Mouse (Mus musculus): ENCODE results near the gene 1110032F04Rik.
"Not testable (repeated sequence)": the region's sequence is repeated elsewhere in the genome, so short reads cannot be mapped to it uniquely, and the experiment has no call there.

The 1110032F04Rik gene

DNA sequence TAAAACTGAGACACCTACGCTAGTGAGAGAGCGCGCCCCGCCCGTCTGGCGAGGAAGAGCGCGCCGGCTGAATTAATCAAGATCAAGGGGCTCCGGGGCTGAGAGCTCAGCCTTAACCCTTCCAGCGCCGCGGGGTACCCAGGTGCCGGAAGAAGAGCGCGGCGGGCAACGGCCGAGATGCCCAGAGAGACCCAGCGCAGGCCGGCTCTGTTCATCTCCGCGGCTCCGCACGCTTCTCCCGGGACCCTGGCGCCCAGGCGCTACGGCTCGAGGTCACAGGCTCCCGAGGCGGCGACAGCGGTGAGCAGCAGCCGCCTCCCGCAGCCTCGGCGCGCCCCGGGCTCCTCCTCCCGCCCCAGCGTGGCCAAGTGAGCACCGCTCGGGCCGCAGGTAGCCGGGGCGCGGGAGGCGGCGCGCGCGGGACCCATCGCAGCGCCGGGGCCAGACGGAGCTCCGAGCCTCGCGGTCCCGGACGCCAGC is at the start of gene 1110032F04Rik:
TSS of gene 1110032F04Rik (plus strand) at position 376 of the 480 bp plus-strand sequence.
- DNase-seq (ENCODE audit: low spot score in 2 of 2), result peak in 1 of 2 experiments; percentile 2

DNA sequence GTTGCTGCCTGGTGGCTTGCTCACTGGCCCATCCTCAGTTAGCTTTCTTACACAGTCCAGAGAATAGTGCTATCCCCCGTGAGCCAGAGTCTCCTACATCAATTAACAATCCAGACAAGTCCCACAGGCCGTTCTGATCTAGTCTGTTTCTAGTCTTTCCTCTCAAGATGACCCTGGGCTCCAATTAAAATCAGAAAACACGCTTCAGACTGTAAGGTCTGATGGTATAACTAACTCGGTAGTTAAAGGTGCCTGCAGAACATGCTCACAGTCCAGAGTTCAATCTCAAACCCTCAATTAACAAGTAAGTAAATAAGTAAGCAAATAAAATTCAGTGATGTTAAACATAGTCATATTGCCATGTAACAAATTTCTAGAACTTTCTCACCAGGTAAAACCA is 48.0 kb upstream of the 1110032F04Rik start:
- no peak for DNase-seq (ENCODE audit: low spot score in 2 of 2)

DNA sequence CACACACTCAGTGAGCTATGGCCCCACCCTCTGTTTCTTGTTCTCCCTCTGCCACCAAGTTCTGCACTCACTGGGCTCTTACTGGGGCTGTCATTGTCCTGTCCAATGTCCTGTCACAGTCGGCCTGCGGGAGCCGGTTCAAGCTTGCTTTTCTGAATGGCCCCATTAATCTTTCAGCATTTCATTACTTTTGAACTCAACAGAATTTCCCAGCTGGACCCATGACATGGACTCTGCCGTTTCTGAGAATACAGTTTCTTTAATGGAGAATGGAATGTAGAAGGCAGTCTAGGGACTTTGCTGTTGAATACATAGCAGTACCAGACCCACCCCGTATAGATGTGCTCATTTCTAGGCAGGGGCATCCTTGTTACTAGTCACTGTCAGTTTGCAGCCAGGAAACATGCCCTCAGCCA is 47.5 kb upstream of the 1110032F04Rik start:
- no peak for DNase-seq (ENCODE audit: low spot score in 2 of 2)

DNA sequence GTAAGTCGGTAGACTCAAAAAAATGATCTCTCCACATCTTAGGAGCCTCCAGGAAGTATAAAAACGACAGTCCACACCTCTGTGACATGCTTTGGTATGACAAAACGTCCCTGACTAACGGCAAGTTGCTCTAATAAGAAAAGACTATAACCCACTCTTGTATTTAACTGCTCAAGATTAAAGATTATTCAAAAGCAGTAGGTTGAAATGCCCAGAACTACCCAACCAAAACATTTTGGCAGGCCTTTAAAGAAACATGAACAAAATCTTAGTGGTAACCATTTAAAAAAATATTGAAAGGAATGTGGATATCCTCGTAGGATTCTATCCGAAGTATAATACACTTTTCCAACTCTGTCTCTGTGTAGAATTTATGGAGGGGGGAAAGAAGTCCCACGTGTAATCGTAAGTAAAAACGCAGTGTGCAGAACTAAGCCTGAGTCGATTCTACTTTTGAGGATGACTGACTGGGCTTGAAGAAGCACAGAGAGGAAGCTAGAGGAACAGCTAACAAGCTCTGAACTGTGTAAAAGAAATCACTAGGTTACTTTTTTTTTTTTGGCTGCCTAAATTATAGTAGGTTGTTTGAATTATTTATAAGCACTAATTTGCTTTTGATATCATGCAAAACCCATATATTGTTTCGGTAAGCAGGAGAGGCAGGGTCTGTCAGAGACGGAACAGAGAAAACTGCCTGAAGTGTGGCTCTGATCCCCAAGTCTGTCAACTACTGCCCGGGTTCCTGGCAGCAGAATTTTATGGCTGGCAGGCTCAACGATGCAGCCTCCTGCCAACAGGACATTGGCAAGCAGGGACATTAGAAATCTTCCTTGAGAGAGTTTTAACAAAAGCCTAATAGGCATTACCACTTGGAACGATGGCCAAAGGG is 45.3 kb upstream of the 1110032F04Rik start:
- peak in 1 of 2 experiments; percentile 44 for DNase-seq (ENCODE audit: low spot score in 2 of 2)

DNA sequence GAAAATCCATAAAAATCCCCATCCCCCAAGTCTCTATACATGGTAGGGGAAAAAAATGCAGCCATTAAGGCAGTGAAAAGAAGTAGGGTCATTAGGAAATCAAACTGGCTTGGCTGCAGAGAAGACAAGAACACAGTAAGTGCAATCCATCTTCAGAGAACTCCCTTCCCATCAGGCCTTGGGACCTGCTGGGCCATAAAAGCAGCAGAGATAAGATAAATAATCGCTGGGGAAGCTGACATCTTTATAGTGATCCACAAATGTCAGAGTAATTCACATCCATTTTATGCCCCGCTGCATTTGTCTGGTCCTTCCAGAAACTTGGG is 44.7 kb upstream of the 1110032F04Rik start:
- DNase-seq (ENCODE audit: low spot score in 2 of 2), result no peak

DNA sequence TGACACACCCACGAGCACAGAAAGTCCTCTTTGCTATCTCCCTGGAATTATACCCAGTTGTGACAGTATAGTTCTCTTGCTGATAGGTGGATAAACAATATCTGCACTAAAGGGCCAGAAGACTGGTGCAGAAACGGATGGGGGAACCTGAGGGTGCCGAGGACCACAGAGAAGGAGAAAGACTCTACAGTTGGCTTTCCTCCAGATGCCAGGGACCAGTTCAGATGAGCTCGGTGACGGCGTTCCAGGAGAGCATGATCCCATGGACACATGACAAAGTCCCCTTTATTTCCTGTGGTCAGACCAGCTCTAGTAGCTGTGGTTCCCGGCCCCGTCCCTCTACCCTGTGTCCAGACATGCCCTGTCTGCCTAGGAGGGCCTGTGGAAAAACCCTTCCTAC is 44.2 kb upstream of the 1110032F04Rik start:
- DNase-seq (ENCODE audit: low spot score in 2 of 2), result peak in 1 of 2 experiments; percentile 2

DNA sequence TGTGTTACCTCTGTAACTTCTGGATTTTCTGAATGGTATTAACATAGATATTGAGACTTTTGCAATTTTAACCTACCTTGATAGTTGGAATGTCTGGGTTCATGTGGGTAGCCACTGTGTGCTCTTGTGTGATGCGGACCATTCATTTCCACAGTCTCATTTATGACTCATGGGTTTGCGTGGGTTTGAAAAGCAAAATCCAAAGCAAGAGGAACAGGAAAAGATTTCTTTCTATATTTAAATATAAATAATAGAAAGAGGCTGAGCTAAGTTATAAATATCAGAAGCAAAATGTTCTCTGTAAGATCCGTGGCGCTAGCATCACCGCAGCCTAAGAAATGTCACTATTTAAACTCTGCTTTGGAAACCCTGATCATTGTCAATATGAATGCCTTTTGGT is 41.7 kb upstream of the 1110032F04Rik start:
- DNase-seq (ENCODE audit: low spot score in 2 of 2), result no peak

DNA sequence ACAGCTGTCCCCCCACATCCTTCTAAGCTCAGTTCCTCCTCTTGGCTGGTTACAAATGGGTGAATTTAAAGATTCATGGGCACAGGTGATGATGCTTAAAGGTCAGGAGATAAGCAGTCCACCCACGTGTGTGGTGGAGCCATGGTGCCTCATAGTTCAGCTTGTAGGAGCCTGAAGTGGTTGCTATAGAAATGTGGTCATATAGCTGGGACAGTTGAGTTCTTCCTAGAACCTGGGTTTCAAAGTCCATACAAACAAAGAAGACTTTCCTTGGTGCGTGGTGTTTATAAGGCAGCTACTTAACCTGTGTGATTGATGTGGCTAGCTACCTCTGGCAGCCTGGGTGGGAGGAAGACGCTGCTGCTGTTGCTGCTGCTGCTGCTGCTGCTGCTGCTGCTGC is 39.4 kb upstream of the 1110032F04Rik start:
- DNase-seq (ENCODE audit: low spot score in 2 of 2), result no peak

DNA sequence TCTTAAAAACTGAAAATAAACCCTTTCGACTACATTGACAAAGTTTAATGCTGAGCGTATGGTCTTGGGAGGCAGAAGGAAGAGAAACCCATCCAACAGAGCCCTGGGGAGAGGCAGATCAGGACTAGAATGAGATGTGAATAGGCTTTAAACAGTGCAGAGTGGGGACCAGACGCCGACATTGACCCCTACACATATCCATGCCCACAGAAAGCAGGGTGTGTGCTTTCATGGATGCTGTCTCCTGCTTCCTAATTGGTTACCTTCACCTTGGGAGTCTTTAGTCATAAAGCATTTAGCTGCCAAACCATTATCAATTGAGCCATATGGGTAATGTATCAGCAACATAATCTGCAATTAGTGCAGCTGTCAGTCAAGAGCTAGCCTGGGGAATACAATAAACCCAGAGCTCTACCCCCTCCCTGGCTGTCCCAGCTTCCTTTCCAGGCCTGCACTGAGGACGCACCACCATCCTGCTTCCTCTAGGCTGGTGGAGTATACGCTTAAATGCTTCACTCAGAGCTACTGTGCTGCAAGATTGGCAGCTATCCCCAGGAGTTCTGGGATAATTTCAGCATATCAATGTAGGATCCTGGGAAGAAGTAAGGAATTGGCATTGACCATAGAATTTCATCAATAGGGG is 32.4 kb upstream of the 1110032F04Rik start:
- no peak for DNase-seq (ENCODE audit: low spot score in 2 of 2)

DNA sequence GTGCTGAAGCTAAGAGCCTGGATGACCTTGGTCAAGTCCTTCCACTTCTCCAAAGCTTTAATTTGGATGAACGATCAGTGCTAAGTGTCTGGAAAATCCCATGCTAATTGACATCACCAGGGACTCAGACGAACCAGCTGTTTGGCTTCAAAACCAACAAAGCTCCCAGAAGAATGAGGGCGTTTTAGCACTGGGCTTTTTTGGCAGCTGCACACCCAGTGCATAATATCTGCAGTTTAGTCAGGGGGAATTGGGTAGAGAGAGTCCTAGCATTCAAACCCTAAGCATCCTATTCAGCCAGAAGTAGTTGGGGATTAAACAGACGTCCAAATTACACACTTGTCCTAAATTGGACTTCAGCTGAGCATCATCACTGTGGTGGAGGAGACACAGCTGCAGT is 29.2 kb upstream of the 1110032F04Rik start:
- no peak for DNase-seq (ENCODE audit: low spot score in 2 of 2)

DNA sequence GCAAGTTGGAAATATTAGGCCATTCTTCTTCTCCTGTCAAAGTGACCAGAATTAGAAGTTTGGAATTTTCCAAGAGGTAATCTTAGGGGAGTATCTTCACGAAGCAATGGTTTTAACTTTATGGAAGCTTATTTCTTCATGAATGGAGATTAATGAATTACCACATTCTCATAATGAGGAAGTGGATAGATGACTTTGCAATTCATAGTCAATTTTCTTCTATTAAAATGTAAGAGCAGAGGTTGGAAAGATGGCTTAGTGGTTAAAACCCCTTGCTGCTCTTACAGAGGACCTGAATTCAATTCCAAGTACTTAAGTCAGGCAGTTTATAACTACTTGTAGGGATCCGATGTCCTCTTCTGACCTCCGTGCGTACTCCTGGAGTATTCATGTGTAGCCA is 25.4 kb upstream of the 1110032F04Rik start:
- DNase-seq (ENCODE audit: low spot score in 2 of 2), result no peak

DNA sequence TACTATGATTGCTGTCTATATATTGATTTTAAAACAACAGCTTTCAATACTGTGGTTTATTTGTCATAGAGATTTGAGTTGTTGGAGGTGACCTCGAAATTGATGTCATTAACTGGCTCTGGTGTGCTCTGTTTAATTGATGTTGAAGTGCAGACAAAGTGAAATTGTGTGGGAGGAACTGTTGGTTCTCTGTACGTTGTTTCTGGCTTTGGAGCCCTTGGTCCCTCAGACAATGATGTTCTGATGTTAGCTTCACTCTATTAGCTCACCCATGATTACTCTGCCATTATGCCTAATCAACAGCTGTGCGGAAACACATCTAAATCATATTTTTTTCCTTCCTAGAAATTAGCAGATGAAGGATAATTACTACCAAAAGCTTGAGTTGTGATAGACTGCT is 21.1 kb upstream of the 1110032F04Rik start:
- DNase-seq (ENCODE audit: low spot score in 2 of 2), result no peak

DNA sequence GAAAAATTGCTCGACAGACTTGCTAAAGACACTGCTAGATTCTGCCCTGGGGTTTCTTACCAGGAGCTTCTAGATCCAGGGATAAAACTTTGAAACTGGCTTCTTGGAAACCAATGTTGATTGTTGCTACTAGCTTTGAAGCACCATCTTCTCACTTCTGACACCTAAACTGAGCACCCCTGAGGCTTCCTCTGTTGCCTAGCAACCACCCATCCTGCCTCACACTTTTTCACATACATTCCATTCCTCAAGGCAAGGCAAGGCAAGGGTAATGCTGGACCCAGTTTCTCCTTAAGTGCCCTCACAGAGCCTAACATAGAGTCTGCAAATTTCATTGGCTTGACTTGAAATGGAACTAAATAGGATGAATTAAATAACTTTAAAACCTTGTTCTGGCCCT is 17.0 kb upstream of the 1110032F04Rik start:
- no peak for DNase-seq (ENCODE audit: low spot score in 2 of 2)

DNA sequence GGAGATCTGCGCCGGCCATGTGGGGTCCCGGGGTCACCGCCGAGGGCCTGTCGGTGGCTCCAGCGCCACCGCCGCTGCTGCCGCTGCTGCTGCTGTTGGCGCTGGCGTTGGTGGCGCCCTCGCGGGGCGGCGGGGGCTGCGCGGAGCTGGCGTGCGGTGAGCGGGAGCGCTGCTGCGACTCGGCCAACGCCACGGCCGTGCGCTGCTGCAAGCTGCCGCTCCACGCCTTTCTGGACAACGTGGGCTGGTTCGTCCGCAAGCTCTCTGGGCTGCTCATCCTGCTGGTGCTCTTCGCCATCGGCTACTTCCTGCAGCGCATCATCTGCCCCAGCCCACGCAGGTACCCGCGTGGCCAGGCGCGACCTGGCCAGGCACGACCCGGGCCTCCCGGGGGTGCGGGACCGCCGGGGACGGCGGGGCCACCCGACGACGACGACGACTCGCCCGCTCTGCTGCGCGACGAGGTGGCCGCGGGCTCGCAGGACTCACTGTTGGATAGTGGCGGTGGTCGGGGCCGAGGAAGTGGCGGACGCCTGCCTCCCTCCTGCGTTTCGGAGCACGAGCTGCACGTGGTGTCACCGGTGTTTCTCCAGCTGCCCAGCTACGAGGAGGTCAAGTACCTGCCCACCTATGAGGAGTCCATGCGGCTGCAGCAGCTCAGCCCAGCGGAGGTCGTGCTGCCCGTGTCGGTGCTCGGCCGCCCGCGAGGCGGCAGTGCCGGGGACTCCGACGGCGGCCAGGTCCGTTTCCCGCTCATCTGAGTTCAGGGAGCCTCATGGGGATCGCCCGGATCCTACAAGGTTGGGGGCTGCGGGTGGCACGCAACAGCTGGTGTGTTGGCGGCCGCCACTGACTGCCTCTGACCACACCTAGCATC is 543 bp downstream of the 1110032F04Rik start:
- DNase-seq (ENCODE audit: low spot score in 2 of 2), result no peak

DNA sequence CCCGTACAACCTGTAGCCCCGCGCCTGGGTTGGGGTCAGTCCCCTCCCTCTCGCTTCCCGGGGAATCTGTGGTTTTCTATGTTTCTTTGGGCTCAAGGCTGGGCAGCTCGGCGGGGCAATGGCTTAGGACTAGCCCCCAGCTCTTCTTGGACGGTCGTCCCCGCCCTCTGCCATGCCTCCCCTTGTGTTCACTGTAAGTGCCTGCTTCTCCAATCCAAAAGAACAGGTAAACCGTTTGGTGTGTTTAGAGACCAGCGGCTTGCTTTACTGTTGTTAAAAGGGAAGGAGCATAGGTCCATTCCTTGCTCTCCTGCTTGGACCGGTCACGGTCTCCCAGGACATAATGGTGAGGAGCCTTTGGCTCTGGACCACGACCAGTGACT is 1.2 kb downstream of the 1110032F04Rik start:
- no peak for DNase-seq (ENCODE audit: low spot score in 2 of 2)

DNA sequence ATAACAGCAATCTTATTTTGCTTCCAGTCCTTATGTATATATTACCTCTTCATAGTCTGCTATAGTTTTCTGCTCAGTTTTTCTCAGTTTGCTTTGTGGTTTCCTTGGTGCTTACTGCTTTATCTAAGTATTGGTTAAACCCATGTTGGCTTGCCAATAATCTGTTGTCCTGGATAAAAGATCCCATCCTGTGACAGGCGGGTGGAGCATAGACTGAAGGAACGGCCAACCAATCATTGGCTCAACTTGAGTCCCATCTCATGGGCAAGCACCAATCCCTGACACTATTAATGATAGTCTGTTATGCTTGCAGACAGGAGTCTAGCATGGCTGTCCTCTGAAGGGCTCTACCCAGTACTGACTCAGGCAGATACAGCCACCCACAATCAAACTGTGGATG is 4.7 kb downstream of the 1110032F04Rik start:
- DNase-seq (ENCODE audit: low spot score in 2 of 2), result no peak

DNA sequence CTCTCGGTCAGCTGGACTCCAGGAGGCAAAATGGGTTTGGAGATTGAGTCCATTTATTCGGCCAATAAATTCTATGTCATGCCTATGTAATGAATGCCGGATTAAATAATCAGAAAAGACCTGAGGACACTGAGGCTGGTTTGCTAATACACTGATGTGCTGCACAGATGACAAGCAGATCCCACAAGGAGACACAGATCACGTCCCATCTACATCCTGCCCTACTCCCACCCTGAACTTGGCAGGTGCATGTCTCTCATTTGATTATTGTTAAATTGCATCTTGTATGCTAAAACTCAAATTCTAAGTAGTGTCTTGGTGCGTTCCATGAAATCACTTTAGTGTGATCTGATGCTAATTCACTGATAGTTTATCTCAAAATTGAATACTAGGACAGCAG is 17.5 kb downstream of the 1110032F04Rik start:
- DNase-seq (ENCODE audit: low spot score in 2 of 2), result no peak

DNA sequence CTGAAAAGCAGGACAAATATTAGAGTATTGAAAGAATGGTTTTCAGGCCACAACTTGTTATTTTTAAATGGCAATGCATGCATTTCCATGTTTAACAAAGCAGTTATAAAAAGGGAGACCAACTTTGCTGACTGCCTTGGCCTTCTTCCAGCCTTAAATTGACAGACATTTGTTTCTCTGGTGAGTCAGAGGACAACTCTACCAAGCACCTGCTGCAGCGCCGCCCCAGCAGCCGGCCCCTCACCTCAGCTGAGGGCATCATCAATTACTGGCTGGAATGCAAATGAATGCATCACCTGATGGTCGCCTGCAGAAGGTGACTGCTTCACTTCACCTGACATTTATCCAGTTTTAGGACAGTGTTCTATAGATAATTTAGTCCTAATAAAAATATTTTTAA is 26.0 kb downstream of the 1110032F04Rik start:
- no peak for DNase-seq (ENCODE audit: low spot score in 2 of 2)

DNA sequence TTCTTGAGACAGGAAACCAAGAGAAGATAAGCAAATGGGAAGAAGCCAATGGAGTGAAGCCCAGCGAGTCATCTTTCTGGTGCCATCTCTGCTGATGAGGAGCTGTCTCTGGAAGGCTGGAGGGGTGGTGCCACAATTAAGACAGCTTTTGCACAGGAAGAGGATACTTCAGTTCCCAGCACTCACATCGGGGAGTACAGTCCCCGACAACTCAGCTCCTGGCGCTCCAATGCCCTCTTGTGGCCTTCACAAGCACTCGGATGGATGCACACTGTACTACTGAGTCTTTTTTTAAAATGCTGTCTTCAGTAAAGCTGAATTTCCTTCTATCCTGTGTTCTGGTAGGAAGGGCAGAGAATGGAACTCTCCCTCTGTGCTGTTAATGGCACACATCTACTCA is 27.8 kb downstream of the 1110032F04Rik start:
- DNase-seq (ENCODE audit: low spot score in 2 of 2), result no peak

DNA sequence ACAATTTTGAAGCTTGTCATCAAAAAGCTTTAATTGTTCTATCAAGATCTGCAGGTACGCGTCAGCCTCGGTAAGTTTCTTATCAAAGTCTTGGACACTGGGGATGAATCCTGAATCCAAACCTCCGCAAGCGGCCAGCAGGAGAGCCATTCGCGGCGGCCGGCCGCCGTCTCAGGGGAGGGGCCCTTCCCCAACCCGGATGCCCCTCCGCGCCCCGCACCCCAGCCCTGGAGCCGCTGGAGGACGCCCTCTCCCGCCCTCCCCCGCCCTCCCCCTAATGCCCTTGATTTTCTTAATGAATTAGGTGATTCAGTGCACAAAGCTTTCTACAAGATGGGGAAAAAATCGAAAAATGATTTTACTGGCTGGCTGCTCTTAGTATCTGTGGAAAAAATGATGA is 33.2 kb downstream of the 1110032F04Rik start:
- DNase-seq (ENCODE audit: low spot score in 2 of 2), result not testable (repeated sequence)

DNA sequence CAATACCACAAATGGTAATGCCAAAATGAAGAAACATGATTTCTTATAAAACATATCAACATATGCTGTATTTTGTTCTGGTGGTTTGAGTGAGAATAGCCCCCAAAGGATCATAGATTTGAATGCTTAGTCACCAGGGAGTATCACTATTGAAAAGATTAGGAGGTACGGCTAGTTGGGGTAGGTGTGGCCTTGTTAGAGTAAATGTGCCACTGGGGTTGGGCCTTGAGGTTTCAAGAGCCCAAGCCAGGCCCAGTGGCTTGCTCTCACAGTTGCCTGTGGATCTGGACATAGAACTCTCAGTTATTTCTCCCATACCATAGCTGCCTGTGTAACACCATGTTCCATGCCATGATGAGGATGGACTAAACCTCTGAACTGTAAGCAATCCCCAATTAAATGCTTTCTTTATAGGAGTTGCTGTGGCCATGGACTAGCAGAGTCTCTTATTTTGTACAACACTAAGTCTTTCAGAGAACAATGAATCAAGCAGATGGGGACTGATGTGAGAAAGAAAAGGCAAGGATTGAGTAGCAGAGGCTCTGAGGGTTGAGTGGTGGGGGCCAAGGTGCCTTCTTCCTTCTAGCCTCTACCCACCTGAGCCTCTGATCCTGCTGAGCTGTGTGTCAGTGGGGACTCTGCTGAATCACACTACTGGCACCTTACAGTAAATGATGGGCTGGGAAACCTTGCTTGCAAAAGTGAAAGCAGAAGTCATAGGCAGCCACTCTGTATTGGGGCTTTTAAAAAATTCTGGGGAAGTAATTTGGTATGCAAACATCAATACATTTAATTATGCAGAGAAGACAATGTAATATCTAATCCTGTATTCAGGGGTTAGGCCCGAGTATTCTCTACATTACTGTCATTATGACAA is 35.8 kb downstream of the 1110032F04Rik start:
- no peak for DNase-seq (ENCODE audit: low spot score in 2 of 2)
